Mouse (Mus musculus): ENCODE data around the gene Dag1. TPM values are rescaled to one million over a fixed set of nuclear protein-coding genes. Genes with fewer than 3 reads are reported as not detected.

The Dag1 gene
- 197 TPM for polyA plus RNA-seq (2014; fragmentation: Illumina TruSeq; extraction: RNeasy Lipid Tissue Mini Kit (QIAGEN cat#74804); ENCODE audit: low read depth, low replicate concordance)

GRCm38 (mm10) chr9:108263690-108264190 lies at the start of gene Dag1:
Gene Dag1 (minus strand): TSS chr9:108263958.

DNA sequence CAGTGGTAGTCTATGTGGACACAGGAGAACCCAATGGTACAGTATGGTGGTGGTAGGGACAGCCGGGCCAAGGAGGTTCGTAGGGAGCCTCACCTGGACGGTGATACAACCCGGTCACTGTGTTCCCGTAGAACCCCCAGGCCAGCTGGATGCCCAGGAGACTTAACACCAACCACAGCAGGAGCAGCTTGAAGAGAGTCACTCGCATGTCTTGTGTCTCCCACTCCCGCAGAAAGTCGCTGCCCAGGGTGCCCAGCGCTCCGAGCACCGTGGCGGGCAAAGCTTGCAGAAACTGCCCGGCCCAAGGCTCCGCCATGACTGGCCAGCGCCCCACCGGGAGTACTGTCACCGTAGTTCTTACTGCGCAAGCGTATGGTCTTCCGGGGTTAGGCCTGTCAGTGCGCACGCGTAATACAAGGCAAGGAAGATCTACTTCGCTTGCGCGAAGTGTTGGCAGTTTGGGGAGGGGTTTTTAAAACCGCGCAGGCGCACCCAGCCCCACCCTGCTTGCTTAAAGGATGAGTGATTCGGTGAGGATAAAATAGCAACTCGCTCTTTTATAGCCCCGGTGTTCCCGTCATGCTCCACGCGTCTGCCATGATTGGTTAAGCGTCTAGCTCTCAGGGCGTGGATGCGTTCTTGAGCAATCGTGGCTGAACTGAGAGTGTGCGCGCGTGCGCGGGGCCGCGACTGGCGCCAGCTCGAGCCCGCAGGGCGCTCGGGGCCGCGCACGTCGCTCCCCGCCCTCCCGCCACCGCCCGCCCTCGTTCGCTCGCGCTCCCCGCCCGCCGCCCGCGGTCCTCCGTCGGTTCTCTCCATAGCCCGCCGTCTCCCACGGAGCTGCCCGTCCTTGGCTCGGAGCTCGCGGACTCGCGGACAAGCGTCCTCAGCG lies 42.1 kb upstream of the Dag1 start, which contains the start of the genes Rhoa and Tcta:
Gene Rhoa (plus strand): TSS at position 501 of the 892 bp plus-strand sequence.
Gene Tcta (minus strand): TSS at position 532 of the 892 bp plus-strand sequence.

DNA sequence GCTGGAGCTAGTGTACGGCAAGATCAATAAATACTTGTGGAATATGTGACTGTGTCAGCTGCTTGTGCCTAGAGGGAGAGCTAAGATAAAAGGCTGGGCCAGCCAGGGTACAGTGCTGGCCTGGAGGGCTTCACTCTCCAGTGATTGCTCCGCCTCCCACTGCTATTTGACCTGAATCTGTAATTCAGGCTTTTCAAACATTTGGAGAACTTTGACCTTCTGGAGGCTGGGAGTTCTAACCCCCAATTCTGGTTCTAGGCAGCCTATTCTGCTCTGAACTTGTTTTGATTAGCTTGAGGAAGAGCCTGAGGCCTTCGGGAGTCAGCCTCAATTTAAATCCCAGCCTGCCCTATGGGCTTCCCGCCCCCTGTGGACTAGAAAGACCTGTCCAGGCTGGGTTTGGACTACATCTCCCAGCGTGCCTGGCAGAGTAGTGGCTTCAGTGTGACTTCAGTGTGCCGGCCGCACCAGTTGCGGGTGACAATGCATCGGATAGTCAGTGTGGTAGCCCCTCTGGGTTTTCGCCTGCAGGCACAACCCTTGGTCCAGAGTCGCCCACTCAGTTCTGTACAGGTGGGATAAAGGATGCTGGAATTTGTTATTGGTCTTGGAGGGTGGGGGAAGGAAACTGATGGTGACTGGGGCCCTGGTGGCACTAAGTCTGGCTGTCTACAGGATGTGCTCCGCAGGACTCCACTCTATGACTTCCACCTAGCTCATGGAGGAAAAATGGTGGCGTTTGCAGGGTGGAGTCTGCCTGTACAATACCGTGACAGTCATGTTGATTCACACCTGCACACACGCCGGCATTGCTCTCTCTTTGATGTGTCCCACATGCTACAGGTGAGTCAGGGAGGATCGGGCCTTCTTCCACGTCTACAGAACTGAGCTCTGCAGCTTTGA lies 32.9 kb upstream of the Dag1 start, which contains the start of gene Amt:
Gene Amt (plus strand): TSS at position 401 of the 903 bp plus-strand sequence.

GRCm38 (mm10) chr9:108290016-108290750 lies 26.4 kb upstream of the Dag1 start, which contains the start of gene Nicn1:
Gene Nicn1 (plus strand): TSS chr9:108290429.

DNA sequence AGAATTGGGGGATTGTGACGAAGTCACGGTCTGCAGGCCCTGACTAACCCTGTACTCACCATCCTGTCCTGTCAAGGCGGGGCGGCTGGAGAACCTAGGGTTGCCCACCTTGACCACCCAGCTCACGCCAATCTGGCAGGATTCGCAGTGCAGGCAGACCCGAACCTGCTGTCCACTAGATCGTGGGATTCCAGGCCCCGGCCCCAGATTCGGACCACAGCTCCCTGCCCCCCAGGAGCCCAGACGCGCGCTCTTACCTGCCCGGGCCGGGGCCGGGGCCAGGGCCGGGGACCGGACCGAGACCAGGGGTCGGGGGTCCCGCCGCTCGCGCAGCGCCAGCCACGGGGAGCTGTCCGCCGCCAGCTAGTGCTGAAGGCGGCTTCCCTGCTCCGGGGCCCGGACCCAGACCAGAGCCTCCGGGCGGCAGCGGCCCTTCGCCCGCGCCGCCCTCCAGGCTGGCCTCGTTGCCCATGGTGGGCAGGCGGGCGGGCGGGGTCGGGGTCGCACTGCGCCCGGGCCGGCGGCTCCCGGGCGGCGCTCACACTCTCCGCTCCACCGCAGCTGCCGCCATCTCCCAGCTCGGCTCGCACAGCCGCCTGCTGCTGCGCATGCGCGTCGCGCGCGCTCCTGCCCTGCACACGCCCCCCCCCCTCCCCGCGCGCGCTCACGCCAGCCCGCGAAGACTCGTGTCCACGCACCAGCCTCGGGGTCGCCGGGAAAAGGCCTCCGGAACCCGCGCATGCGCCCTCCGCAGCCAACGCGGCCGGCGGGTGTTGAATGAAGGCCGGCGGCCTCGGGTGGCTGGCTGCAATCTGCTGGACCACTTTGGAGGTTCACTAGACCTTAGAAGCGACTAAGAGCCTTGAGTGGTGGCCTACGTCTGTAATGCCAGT lies 73.7 kb downstream of the Dag1 start, which contains the start of gene Bsn:
Gene Bsn (minus strand): TSS at position 598 of the 893 bp plus-strand sequence.

Other genes with a start within 250 kb of the Dag1 start
- gene Gmppb, start 214.7 kb downstream of the Dag1 start, polyA plus RNA-seq (2014; fragmentation: Illumina TruSeq; extraction: RNeasy Lipid Tissue Mini Kit (QIAGEN cat#74804); ENCODE audit: low read depth, low replicate concordance), result 18.9 TPM
- gene Amigo3, start 210.8 kb downstream of the Dag1 start, polyA plus RNA-seq (2014; fragmentation: Illumina TruSeq; extraction: RNeasy Lipid Tissue Mini Kit (QIAGEN cat#74804); ENCODE audit: low read depth, low replicate concordance), result 1.6 TPM
- not detected for gene Mst1, start 183.5 kb downstream of the Dag1 start, polyA plus RNA-seq (2014; fragmentation: Illumina TruSeq; extraction: RNeasy Lipid Tissue Mini Kit (QIAGEN cat#74804); ENCODE audit: low read depth, low replicate concordance)
- gene Rnf123, start 180.6 kb downstream of the Dag1 start, polyA plus RNA-seq (2014; fragmentation: Illumina TruSeq; extraction: RNeasy Lipid Tissue Mini Kit (QIAGEN cat#74804); ENCODE audit: low read depth, low replicate concordance), result 79.7 TPM
- gene Apeh, start 169.4 kb downstream of the Dag1 start, polyA plus RNA-seq (2014; fragmentation: Illumina TruSeq; extraction: RNeasy Lipid Tissue Mini Kit (QIAGEN cat#74804); ENCODE audit: low read depth, low replicate concordance), result 47.5 TPM
- gene Bsn, start 73.6 kb downstream of the Dag1 start, polyA plus RNA-seq (2014; fragmentation: Illumina TruSeq; extraction: RNeasy Lipid Tissue Mini Kit (QIAGEN cat#74804); ENCODE audit: low read depth, low replicate concordance), result not detected
- 25.6 TPM for gene Nicn1, start 26.5 kb upstream of the Dag1 start, polyA plus RNA-seq (2014; fragmentation: Illumina TruSeq; extraction: RNeasy Lipid Tissue Mini Kit (QIAGEN cat#74804); ENCODE audit: low read depth, low replicate concordance)
- gene Amt, start 32.9 kb upstream of the Dag1 start, polyA plus RNA-seq (2014; fragmentation: Illumina TruSeq; extraction: RNeasy Lipid Tissue Mini Kit (QIAGEN cat#74804); ENCODE audit: low read depth, low replicate concordance), result 5.7 TPM
- gene Rhoa, start 42.2 kb upstream of the Dag1 start, polyA plus RNA-seq (2014; fragmentation: Illumina TruSeq; extraction: RNeasy Lipid Tissue Mini Kit (QIAGEN cat#74804); ENCODE audit: low read depth, low replicate concordance), result 213 TPM
- gene Tcta, start 42.2 kb upstream of the Dag1 start, polyA plus RNA-seq (2014; fragmentation: Illumina TruSeq; extraction: RNeasy Lipid Tissue Mini Kit (QIAGEN cat#74804); ENCODE audit: low read depth, low replicate concordance), result 65.8 TPM
- gene Gpx1, start 74.9 kb upstream of the Dag1 start, polyA plus RNA-seq (2014; fragmentation: Illumina TruSeq; extraction: RNeasy Lipid Tissue Mini Kit (QIAGEN cat#74804); ENCODE audit: low read depth, low replicate concordance), result 131 TPM
- gene Usp4, start 83.9 kb upstream of the Dag1 start, polyA plus RNA-seq (2014; fragmentation: Illumina TruSeq; extraction: RNeasy Lipid Tissue Mini Kit (QIAGEN cat#74804); ENCODE audit: low read depth, low replicate concordance), result 61.1 TPM
- 0.86 TPM for gene 1700102P08Rik, start 128.8 kb upstream of the Dag1 start, polyA plus RNA-seq (2014; fragmentation: Illumina TruSeq; extraction: RNeasy Lipid Tissue Mini Kit (QIAGEN cat#74804); ENCODE audit: low read depth, low replicate concordance)
- gene Ccdc36, start 164.5 kb upstream of the Dag1 start, polyA plus RNA-seq (2014; fragmentation: Illumina TruSeq; extraction: RNeasy Lipid Tissue Mini Kit (QIAGEN cat#74804); ENCODE audit: low read depth, low replicate concordance), result not detected
- not detected for gene BC048562, start 172.5 kb upstream of the Dag1 start, polyA plus RNA-seq (2014; fragmentation: Illumina TruSeq; extraction: RNeasy Lipid Tissue Mini Kit (QIAGEN cat#74804); ENCODE audit: low read depth, low replicate concordance)
- gene Ccdc71, start 196.6 kb upstream of the Dag1 start, polyA plus RNA-seq (2014; fragmentation: Illumina TruSeq; extraction: RNeasy Lipid Tissue Mini Kit (QIAGEN cat#74804); ENCODE audit: low read depth, low replicate concordance), result 13.9 TPM
- 18.2 TPM for gene Klhdc8b, start 197.6 kb upstream of the Dag1 start, polyA plus RNA-seq (2014; fragmentation: Illumina TruSeq; extraction: RNeasy Lipid Tissue Mini Kit (QIAGEN cat#74804); ENCODE audit: low read depth, low replicate concordance)
- gene Lamb2, start 215.8 kb upstream of the Dag1 start, polyA plus RNA-seq (2014; fragmentation: Illumina TruSeq; extraction: RNeasy Lipid Tissue Mini Kit (QIAGEN cat#74804); ENCODE audit: low read depth, low replicate concordance), result 225 TPM
- 100 TPM for gene Usp19, start 226.6 kb upstream of the Dag1 start, polyA plus RNA-seq (2014; fragmentation: Illumina TruSeq; extraction: RNeasy Lipid Tissue Mini Kit (QIAGEN cat#74804); ENCODE audit: low read depth, low replicate concordance)
- 78.2 TPM for gene Qars, start 243.7 kb upstream of the Dag1 start, polyA plus RNA-seq (2014; fragmentation: Illumina TruSeq; extraction: RNeasy Lipid Tissue Mini Kit (QIAGEN cat#74804); ENCODE audit: low read depth, low replicate concordance)